Mouse (Mus musculus): Measurements from ENCODE around the gene Ndufb2.

- TF ChIP-seq CTCF (IDR thresholded peaks at IDR 0.05; ENCODE audit: extremely low read depth, insufficient read depth, insufficient read length, insufficient replicate concordance) (no peak), POLR2A (IDR thresholded peaks at IDR 0.05; ENCODE audit: low read depth, low read length) (no peak)
Measured at GRCm38 (mm10) chr6:39606056-39606455, 13.7 kb downstream of the Ndufb2 start.

Data from spleen, adult 2 months (tissue).